Comparison of ENCODE assay signal across 12 mouse cellular contexts in the genomic region with DNA sequence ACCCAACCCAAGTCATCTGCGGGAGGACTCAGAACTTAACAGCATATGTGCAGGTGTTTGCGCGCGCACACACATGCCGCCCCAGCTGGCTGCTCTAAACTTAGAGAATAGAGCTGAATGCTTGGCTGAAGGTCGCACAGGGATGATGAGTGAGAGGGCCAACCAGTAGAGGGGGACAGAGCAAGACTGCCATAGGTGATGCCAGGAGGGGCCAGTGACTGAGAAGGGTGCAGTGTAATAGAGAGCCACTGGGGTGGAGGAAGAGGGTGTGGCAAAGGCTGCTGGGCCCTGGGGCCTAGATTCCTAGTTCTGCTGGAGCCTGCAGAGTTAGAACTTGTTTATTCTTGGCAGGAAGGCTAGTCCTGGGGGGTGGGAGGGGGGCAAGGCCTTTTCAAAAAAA. TPM values are rescaled to one million over a fixed set of nuclear protein-coding genes. Genes with fewer than 3 reads are reported as not detected.
A peak's percentile ranks its signal among the peaks of the same experiment; 100 is the strongest.
DNase-seq lines count a peak whose midpoint lies in the region; ATAC-seq and TF ChIP-seq lines count a peak whose summit lies in the region.
"Had no signal": no experiment of that assay in that cellular context is flagged by ENCODE, and none has a peak within 500 bp of the region (broad histone marks: within the 10 kb centered on the region; RNA-seq: fewer than 3 reads in every experiment).

No protein-coding gene starts in this region.

- no peaks in the 10 kb centered on the region for H3K9me3 ChIP-seq in kidney, postnatal 0 days (replicated peaks; ENCODE audit: low read length)
- H3K9me3 ChIP-seq in intestine, embryonic 16.5 days (ENCODE audit: control insufficient read depth, low read length) = no peaks in the 10 kb centered on the region

- 0 out of 2 replicates have a peak, but pooled peaks have one; percentile 41 for ATAC-seq in kidney, postnatal 0 days (replicated peaks; ENCODE audit: low FRiP score, low read depth)
- peak; percentile 38 for ATAC-seq in intestine, embryonic 16.5 days

- no peak overlapping the region for H3K27ac ChIP-seq in kidney, postnatal 0 days
- no peak overlapping the region for H3K27ac ChIP-seq in intestine, embryonic 16.5 days (ENCODE audit: low read length)
- H3K27ac ChIP-seq in cerebellum, adult 2 months (ENCODE audit: insufficient read depth, low read length) = no peak overlapping the region

- H3K27me3 ChIP-seq in kidney, postnatal 0 days (ENCODE audit: insufficient read depth, low read length) = no peaks in the 10 kb centered on the region
- H3K27me3 ChIP-seq in intestine, embryonic 16.5 days (replicated peaks; ENCODE audit: control insufficient read depth, insufficient read depth, low read length) = no peaks in the 10 kb centered on the region
- H3K27me3 ChIP-seq in cerebellum, adult 2 months (ENCODE audit: control insufficient read depth, insufficient read depth, low read length) = peaks cover 2% of the 10 kb centered on the region; the same call in 1 of the 2 replicates

- TF ChIP-seq POLR2A in cerebellum, adult 2 months (IDR thresholded peaks at IDR 0.05; ENCODE audit: borderline replicate concordance, insufficient read depth, low read length) = no peak

- peaks cover 7% of the 10 kb centered on the region; the same call in 1 of the 2 replicates for H3K4me1 ChIP-seq in kidney, postnatal 0 days (replicated peaks; ENCODE audit: insufficient read depth, low read length)
- H3K4me1 ChIP-seq in intestine, embryonic 16.5 days (ENCODE audit: control insufficient read depth, insufficient read depth, low read length) = peaks cover 15% of the 10 kb centered on the region
- no peaks in the 10 kb centered on the region for H3K4me1 ChIP-seq in cerebellum, adult 2 months (ENCODE audit: control insufficient read depth, insufficient read depth, low read length)

- no peak overlapping the region for H3K9ac ChIP-seq in kidney, postnatal 0 days (ENCODE audit: low read depth, low read length)
- H3K9ac ChIP-seq in intestine, embryonic 16.5 days (ENCODE audit: low read depth, low read length) = no peak overlapping the region

- H3K4me2 ChIP-seq in kidney, postnatal 0 days (ENCODE audit: low read length) = no peak overlapping the region
- H3K4me2 ChIP-seq in intestine, embryonic 16.5 days (ENCODE audit: low read depth, low read length) = no peak overlapping the region

- WGBS in kidney, postnatal 0 days = 75% methylated on average over 6 of the region's 6 CpGs
- 73% methylated on average over 6 of the region's 6 CpGs for WGBS in intestine, embryonic 16.5 days
- 87% methylated on average over 6 of the region's 6 CpGs for WGBS in cerebellum, adult 2 months

- no peak overlapping the region for H3K4me3 ChIP-seq in kidney, postnatal 0 days (replicated peaks; ENCODE audit: low read depth, low read length)
- H3K4me3 ChIP-seq in intestine, embryonic 16.5 days (ENCODE audit: low read length) = no peak overlapping the region
- no peak overlapping the region for H3K4me3 ChIP-seq in cerebellum, adult 2 months (replicated peaks; ENCODE audit: insufficient read depth, low read depth, low read length)

- H3K36me3 ChIP-seq in kidney, postnatal 0 days (ENCODE audit: insufficient read depth, low read length) = no peaks in the 10 kb centered on the region
- no peaks in the 10 kb centered on the region for H3K36me3 ChIP-seq in intestine, embryonic 16.5 days (ENCODE audit: control insufficient read depth, insufficient read depth, low read length)

- peak; percentile 56 for DNase-seq in kidney, postnatal 0 days (ENCODE audit: low spot score)
- DNase-seq in kidney, adult 11 months = no peak
- peak; percentile 57 for DNase-seq in urinary bladder, postnatal 14 days (ENCODE audit: low spot score)
- no peak for DNase-seq in urinary bladder, postnatal 4 days (ENCODE audit: low spot score in 2 of 2)
- DNase-seq in cerebellum, postnatal 4 days (ENCODE audit: low spot score in 2 of 2) = no peak
- no peak for DNase-seq in adrenal gland, postnatal 10 days
- no peak for DNase-seq in cerebellum, adult 2 months
- DNase-seq: cerebellum, adult 9-11 months; heart, postnatal 14 days; kidney, adult 9 months; thymus, adult 2 months had no signal

- TF ChIP-seq CTCF in kidney, postnatal 0 days (IDR thresholded peaks at IDR 0.05; ENCODE audit: low read depth) = peak; percentile 56
- no peak for TF ChIP-seq CTCF in cerebellum, adult 2 months (IDR thresholded peaks at IDR 0.05; ENCODE audit: borderline replicate concordance, insufficient read depth, low read depth, low read length)

RNA-seq across cellular contexts. Expression of a gene that starts 5.0 kb away (rescaled TPM):
- polyA plus RNA-seq in kidney, postnatal 0 days (2015; fragmentation: Nextera tagmentation; extraction: Ambion mirVana) = 14.4 and 15.0 TPM in 2 replicates
- polyA plus RNA-seq in intestine, embryonic 16.5 days (2015; fragmentation: Nextera tagmentation; extraction: Ambion mirVana) = 9.0 and 9.8 TPM in 2 replicates
- total RNA-seq in adrenal gland, postnatal 10 days (2021) = 1 to 10 TPM; 4.8 to 8.8 TPM
- 128 and 147 TPM in 2 replicates for polyA plus RNA-seq in cerebellum, adult 2 months (2012; rRNA removed)

RNA-seq across cellular contexts. Expression of a gene that starts 58.3 kb away (rescaled TPM):
- 26.4 and 29.5 TPM in 2 replicates for polyA plus RNA-seq in kidney, postnatal 0 days (2015; fragmentation: Nextera tagmentation; extraction: Ambion mirVana)
- polyA plus RNA-seq in intestine, embryonic 16.5 days (2015; fragmentation: Nextera tagmentation; extraction: Ambion mirVana) = 35.7 and 36.9 TPM in 2 replicates
- 10 to 100 TPM; 18.6 to 21.7 TPM for total RNA-seq in adrenal gland, postnatal 10 days (2021)
- polyA plus RNA-seq in cerebellum, adult 2 months (2012; rRNA removed) = 50.1 and 50.2 TPM in 2 replicates

RNA-seq across cellular contexts. Expression of a gene that starts 58.5 kb away (rescaled TPM):
- polyA plus RNA-seq in kidney, postnatal 0 days (2015; fragmentation: Nextera tagmentation; extraction: Ambion mirVana) = 74.3 and 84.9 TPM in 2 replicates
- 130 and 144 TPM in 2 replicates for polyA plus RNA-seq in intestine, embryonic 16.5 days (2015; fragmentation: Nextera tagmentation; extraction: Ambion mirVana)
- total RNA-seq in adrenal gland, postnatal 10 days (2021) = 10 to 100 TPM; 24.0 to 31.5 TPM
- 9.2 and 9.8 TPM in 2 replicates for polyA plus RNA-seq in cerebellum, adult 2 months (2012; rRNA removed)

Comparison
In these comparisons a context has a peak if more than half of its experiments do, and no peak if none do; other contexts are left out.
1. DNase-seq: peak in kidney, postnatal 0 days (single experiment) and urinary bladder, postnatal 14 days (single experiment); none in kidney, adult 11 months (single experiment), urinary bladder, postnatal 4 days (0 of 2), cerebellum, postnatal 4 days (0 of 2), adrenal gland, postnatal 10 days (single experiment) and cerebellum, adult 2 months (0 of 2).